Mouse (Mus musculus): ENCODE results near the gene Abca17.

DNA sequence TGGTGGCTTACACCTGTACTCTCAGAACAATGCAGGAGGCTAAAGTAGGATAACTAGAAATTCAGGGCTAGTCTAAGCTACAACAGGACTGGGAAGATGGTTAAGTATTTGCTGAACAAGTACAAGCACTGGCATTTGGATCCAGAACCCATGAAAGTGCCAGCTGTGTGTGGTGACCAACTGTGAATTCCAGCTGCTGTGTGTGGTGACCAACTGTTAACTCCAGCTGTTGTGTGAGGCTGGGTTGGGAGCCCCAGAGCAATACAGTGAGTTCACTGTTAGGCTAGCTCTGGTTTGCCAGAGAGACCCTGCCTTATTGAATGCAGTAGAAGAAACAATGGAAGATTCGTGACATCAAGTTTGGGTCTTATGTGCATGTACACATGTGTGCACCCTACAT lies 114.4 kb downstream of the Abca17 start:
- TF ChIP-seq GATA1 (IDR thresholded peaks at IDR 0.05; ENCODE audit: borderline replicate concordance, low read length): no peak
- TF ChIP-seq FLI1 (IDR thresholded peaks at IDR 0.05; ENCODE audit: low read length): no peak
